Mouse (Mus musculus): ENCODE data around the gene Vmn2r121. TPM values are rescaled to one million over a fixed set of nuclear protein-coding genes. Genes with fewer than 3 reads are reported as not detected.

The Vmn2r121 gene
- polyA plus RNA-seq (2015; fragmentation: Nextera tagmentation; extraction: Ambion mirVana) = not detected in 2 replicates

DNA sequence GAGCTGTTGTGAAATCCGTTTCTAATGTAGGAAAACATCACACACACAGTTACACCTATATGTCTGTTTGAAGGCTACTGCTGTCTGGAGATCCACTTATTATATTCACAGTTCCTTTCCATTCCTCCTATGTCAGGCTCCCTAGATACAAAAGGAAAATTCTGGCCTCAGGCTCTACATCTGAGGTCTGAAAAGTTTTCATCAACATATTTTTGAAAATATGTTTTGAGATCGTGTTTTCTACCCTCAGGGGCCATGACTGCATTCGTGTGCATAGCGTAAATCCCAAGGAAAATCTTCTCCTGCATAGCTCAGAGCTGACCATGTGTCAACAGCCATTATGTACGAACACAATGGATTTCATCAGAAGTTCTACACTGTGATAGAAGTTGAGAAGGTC lies at the start of gene Vmn2r121:
Gene Vmn2r121 (minus strand): TSS at position 101 of the 400 bp plus-strand sequence.
- Histone ChIP-seq H3K4me3 (no peak within 1 kb of the TSS), H3K9ac (no peak within 1 kb of the TSS), H3K36me3 (no peaks in the 10 kb centered on the region), H3K4me2 (no peak within 1 kb of the TSS), H3K27me3 (no peaks in the 10 kb centered on the region), H3K27ac (no peak within 1 kb of the TSS), H3K9me3 (replicated peaks) (no peaks in the 10 kb centered on the region), H3K4me1 (replicated peaks) (no peaks in the 10 kb centered on the region)
- 53% methylated on average over 5 of the region's 5 CpGs for WGBS
- no peak for ATAC-seq (replicated peaks; ENCODE audit: insufficient number of reproducible peaks, insufficient read depth, low FRiP score, low read depth)
